Mouse (Mus musculus) layer of hippocampus, adult 11-12 months (tissue): ENCODE data around the gene Dapl1.

Source experiments
- DNase-seq: peaks from one replicate; pipeline ENCODE4 v3.0.0; 2022; ENCODE audit warnings: low spot score

The Dapl1 gene

GRCm38 (mm10) chr2:59536958-59537357 lies 52.5 kb downstream of the Dapl1 start:
- no peak for DNase-seq

DNA sequence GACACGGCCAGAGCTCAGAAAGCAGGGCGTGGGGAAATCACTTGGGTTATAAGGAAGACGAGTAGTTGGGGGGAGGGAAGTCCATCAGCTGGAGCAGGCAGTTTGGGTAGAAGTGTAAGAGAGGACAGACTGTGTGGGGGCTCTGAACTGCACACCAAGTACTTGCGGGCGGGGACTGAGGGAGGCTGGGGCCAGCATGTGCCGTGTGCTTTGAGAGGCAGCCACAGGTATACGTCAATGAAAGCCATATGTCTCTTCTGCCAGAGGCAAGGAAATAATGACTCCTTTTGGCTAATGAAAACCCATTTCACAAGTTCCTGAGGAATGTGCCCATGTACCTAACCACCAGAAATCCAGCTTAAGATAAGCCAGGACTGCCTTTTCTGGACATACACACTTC lies 53.6 kb downstream of the Dapl1 start:
- DNase-seq: no peak

GRCm38 (mm10) chr2:59539796-59540195 lies 55.3 kb downstream of the Dapl1 start:
- DNase-seq: no peak

DNA sequence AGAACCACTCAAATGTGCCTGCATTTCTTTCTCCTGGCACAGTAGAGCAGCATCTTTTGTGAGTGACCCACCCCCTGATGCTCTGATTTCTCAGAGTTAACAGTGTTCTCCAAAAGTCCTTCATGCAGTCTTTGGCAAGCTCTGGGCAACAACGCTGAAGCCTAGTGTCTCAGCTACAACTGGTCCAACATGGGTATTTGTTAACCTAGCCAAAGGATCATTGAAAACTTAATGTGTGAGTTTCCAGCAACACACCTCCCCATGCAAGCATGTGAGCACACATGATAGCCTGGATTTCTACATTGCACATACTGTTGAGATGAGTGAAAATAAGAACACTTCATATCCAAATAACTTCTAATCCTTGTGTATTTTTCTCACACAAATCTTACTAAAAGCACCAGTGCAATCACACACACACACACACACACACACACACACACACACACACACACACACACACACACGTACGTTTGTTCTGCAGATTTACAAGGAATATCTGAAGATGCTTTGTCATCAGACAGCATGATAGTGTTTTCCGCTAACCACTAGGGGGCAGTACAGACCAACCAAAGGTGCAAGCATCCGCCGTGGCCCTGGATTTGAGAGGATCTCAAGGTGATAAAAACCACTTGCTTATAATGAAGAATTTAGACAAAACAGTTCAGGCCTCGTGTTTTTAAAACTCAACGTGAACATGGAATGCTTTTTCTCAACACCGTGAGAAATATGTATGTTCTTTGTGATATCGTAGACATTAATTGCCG lies 56.9 kb downstream of the Dapl1 start:
- DNase-seq: peak; percentile 81

- DNase-seq: no peak
Measured at GRCm38 (mm10) chr2:59543543-59544065, 59.2 kb downstream of the Dapl1 start.

DNA sequence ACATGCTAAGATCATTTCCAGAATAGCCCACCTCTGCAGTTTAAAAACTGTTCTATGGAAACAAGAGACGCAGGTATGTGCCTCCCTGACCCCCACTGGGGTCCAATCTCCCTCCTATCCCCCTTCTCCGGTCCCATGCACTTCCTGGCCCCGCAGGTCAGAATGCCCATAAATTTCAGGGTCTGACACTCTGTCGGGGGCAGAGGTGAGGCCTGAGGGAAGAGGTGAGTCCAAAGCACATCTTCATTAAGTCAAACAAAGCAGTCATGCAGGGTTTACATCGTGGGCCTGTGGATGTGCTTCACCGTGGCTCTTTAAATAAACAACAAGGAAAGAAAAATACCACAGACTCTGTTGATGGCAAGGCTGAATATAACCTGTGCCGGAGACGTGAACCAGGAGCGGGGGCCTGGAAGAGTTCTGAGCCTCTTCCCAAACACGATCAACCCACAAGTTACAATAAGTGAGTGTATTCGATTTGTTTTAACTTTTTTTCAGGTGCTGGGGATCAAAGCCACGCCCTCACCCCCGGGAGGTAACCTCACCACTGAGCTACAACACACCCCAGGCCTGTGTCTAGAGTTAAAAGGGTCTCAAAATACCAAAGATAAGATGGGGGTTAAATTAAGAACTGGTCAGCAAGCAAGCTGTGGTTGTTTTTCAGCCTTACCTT lies 59.9 kb downstream of the Dapl1 start:
- DNase-seq: no peak

GRCm38 (mm10) chr2:59545001-59545400 lies 60.5 kb downstream of the Dapl1 start:
- DNase-seq: no peak

- DNase-seq: no peak
Measured at GRCm38 (mm10) chr2:59547369-59548099, 63.1 kb downstream of the Dapl1 start.

- DNase-seq: no peak
Measured at GRCm38 (mm10) chr2:59552784-59553183, 68.3 kb downstream of the Dapl1 start.

DNA sequence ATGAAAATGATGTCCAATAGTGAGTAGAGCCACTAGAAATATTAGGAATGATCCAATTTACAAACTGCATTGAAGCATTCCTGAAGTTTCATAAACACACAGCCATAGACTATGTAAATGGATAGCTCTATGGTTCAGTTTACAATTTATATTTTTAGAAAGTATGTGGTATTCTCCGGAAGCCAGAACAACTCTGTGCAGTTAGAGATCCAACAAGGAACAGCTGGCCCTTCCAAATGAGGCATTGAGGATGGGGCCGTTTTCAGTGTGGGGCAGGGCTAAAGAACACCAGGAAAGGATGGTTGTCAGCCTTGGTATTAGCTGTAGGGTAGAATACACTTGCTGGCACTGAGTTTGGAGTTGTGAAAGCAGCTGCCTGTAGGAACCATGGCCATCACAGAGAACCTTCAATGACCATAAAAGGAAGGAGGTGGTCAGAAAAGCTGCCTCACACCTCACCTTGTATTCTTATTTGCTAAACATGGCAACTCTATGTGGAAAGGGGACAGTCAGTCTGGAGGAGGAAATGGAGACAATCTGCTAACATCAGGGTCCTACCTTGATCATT lies 70.0 kb downstream of the Dapl1 start:
- DNase-seq: no peak
